Mouse (Mus musculus) spleen, adult 2 months (tissue): ENCODE results near the gene Atp11c.

ENCODE experiments used
- CTCF ChIP-seq: fragments of 200-500 bp; IDR thresholded peaks from 2 replicates; pipeline ENCODE4 v1.5.1; 2011; ENCODE audit warnings: mild to moderate bottlenecking, inconsistent platforms; ENCODE audit not compliant: insufficient read depth, insufficient read length, insufficient replicate concordance; ENCODE audit errors: extremely low read depth
- POLR2A ChIP-seq: fragments of 200-500 bp; IDR thresholded peaks from 2 replicates; pipeline ENCODE4 v1.6.1; 2011; ENCODE audit warnings: low read depth, low read length, inconsistent platforms

DNA sequence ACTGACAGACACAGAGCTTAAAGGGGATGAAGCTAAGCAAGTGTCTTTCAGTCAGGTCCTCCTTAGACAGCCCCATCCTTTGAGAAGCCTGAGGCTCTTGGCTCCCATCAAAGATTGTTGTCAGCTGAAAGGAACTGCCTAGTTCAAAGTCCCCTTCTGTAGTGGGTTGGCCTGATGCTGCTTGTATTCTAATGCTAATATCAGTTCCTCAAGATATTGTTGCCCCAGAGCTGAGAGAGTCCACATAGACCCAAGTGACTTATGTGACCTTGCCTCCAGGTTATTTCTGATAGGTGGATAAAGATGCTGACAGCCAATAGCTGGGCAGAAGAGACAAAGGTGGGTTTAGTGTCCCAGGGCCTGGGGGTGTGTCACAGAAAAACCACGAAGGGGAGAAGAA, 404.8 kb downstream of the Atp11c start:
- TF ChIP-seq CTCF (no peak), POLR2A (no peak)
